Mouse (Mus musculus) myocyte (in vitro differentiated cells): ENCODE measurements around the gene Ptpn12.

ENCODE experiments used
- MAX ChIP-seq: IDR thresholded peaks from one replicate; pipeline ENCODE4 v1.6.1; 2011; ENCODE audit warnings: low read depth, mild to moderate bottlenecking, control low read depth
- MYOD1 ChIP-seq, 3 experiments: IDR thresholded peaks; one replicate each; pipeline ENCODE4 v1.6.1; 2011; ENCODE audit warnings: control low read depth in 2 of 3, low read depth in 2 of 3, mild to moderate bottlenecking in 2 of 3, moderate library complexity in 1 of 3; ENCODE audit not compliant: insufficient read length in 2 of 3, control insufficient read depth in 1 of 3
- MYOG ChIP-seq, 3 experiments: IDR thresholded peaks; one replicate each; pipeline ENCODE4 v1.6.1; 2011; ENCODE audit warnings: control low read depth in 2 of 3, low read depth in 2 of 3, mild to moderate bottlenecking in 2 of 3; ENCODE audit not compliant: insufficient read length in 2 of 3, control insufficient read depth in 1 of 3, insufficient read depth in 1 of 3
- POLR2A ChIP-seq: IDR thresholded peaks from one replicate; pipeline ENCODE4 v1.6.1; 2011; ENCODE audit warnings: low read depth, mild to moderate bottlenecking, control low read depth, moderate library complexity; ENCODE audit not compliant: insufficient read length
- TCF3 ChIP-seq: IDR thresholded peaks from one replicate; pipeline ENCODE4 v1.6.1; 2011; ENCODE audit warnings: low read depth, control low read depth; ENCODE audit not compliant: insufficient read length

DNA sequence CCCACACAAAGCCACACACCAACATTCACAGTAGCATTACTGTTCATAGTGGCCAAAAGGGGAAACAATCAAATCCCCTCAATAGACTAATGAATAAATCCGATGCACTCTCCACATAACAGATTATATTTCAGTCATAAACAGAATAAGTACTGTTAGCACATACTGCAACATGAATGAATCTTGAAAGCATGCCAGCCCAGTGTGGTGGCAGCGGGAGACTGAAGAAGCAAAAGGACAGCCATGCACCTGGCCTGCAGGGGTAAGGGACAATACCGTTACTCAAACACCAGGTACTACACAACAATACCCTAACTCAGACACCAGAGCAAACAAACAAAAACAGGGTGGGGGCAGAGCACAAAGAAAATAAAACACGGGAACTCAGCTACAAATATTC lies 6.7 kb downstream of the Ptpn12 start:
- no peak for TF ChIP-seq MYOD1 (IDR thresholded peaks at IDR 0.05; ENCODE audit: control insufficient read depth in 1 of 3, insufficient read length in 2 of 3, low read depth in 2 of 3)
- TF ChIP-seq POLR2A, result no peak
- TF ChIP-seq MAX, result no peak
- TF ChIP-seq MYOG (IDR thresholded peaks at IDR 0.05; ENCODE audit: control insufficient read depth in 1 of 3, insufficient read depth in 1 of 3, insufficient read length in 2 of 3, low read depth in 2 of 3), result no peak
- TF ChIP-seq TCF3, result no peak
